Mouse (Mus musculus) frontal cortex, postnatal 25 days (tissue): ENCODE measurements around the gene Btbd3.

ENCODE experiments used
- DNase-seq, 2 experiments: peaks; one replicate each; pipeline ENCODE4 v3.0.0; 2022; ENCODE audit warnings: low spot score in 2 of 2

Btbd3 gene

GRCm38 (mm10) chr2:138531160-138531967 lies 275.0 kb downstream of the Btbd3 start:
- DNase-seq: no peak

GRCm38 (mm10) chr2:138531992-138532391 lies 275.6 kb downstream of the Btbd3 start:
- no peak for DNase-seq

- no peak for DNase-seq
Measured at GRCm38 (mm10) chr2:138539655-138540054, 283.3 kb downstream of the Btbd3 start.

GRCm38 (mm10) chr2:138548990-138549389 lies 292.6 kb downstream of the Btbd3 start:
- no peak for DNase-seq

- DNase-seq: peak in 1 of 2 experiments; percentile 8
Measured at GRCm38 (mm10) chr2:138551516-138551915, 295.2 kb downstream of the Btbd3 start.

GRCm38 (mm10) chr2:138555106-138555862 lies 298.9 kb downstream of the Btbd3 start:
- DNase-seq: peak in 1 of 2 experiments; percentile 6

- DNase-seq: no peak
Measured at GRCm38 (mm10) chr2:138585930-138586329, 329.6 kb downstream of the Btbd3 start.

GRCm38 (mm10) chr2:138587335-138587734 lies 331.0 kb downstream of the Btbd3 start:
- no peak for DNase-seq

GRCm38 (mm10) chr2:138587795-138588545 lies 331.6 kb downstream of the Btbd3 start:
- peak; percentile 6 to 10 for DNase-seq

GRCm38 (mm10) chr2:138589105-138589504 lies 332.7 kb downstream of the Btbd3 start:
- DNase-seq: no peak

- DNase-seq: no peak
Measured at GRCm38 (mm10) chr2:138590307-138590706, 333.9 kb downstream of the Btbd3 start.

- no peak for DNase-seq
Measured at GRCm38 (mm10) chr2:138612361-138612760, 356.0 kb downstream of the Btbd3 start.

GRCm38 (mm10) chr2:138617501-138617900 lies 361.1 kb downstream of the Btbd3 start:
- no peak for DNase-seq
